Mouse (Mus musculus) cortical plate, adult 2 months (tissue): ENCODE results near the gene Xcr1.

Experiments
- CTCF ChIP-seq: fragments of 200-500 bp; IDR thresholded peaks from 2 replicates; pipeline ENCODE4 v1.5.1; 2011; ENCODE audit warnings: mild to moderate bottlenecking, control low read depth, low read length; ENCODE audit not compliant: insufficient read depth; ENCODE audit errors: extremely low read depth
- POLR2A ChIP-seq: fragments of 200-500 bp; IDR thresholded peaks from 2 replicates; pipeline ENCODE4 v1.6.1; 2011; ENCODE audit warnings: mild to moderate bottlenecking, low read length, control low read depth; ENCODE audit not compliant: insufficient read depth; ENCODE audit errors: extremely low read depth

GRCm38 (mm10) chr9:123826631-123827030, 35.2 kb downstream of the Xcr1 start:
- no peak for TF ChIP-seq CTCF
- TF ChIP-seq POLR2A = no peak
